ENCODE assay signal across 9 mouse cellular contexts in the genomic region with DNA sequence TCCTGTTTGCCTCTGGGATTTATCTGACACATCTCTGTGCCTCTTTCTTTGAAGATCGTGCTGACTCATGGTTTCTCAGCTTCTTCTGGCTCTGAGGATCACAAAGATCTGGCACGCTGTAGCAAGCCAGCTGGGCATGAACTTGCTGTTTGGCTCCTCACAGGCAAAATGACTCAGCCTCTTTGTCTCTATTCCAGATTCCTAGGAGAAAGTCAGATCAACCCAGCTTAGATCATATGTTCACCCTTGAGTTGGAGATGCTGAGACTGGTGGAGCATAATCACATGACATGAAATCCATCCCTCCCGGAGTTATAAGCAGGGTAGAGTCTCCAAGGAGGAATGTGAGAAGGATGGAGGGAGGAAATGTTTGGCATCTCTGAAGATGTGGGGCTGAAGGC. TPM values are rescaled to one million over a fixed set of nuclear protein-coding genes. Genes with fewer than 3 reads are reported as not detected.
DNase-seq lines count a peak whose midpoint lies in the region; ATAC-seq and TF ChIP-seq lines count a peak whose summit lies in the region.
"Had no signal": no experiment of that assay in that cellular context is flagged by ENCODE, and none has a peak within 500 bp of the region (broad histone marks: within the 10 kb centered on the region; RNA-seq: fewer than 3 reads in every experiment).

No protein-coding gene starts in this region.

- no peak overlapping the region for H3K9ac ChIP-seq in lung, postnatal 0 days (replicated peaks; ENCODE audit: low read depth)
- H3K9ac ChIP-seq in liver, embryonic 12.5 days = no peak overlapping the region

- no peaks in the 10 kb centered on the region for H3K9me3 ChIP-seq in lung, postnatal 0 days (ENCODE audit: low read length)
- H3K9me3 ChIP-seq in liver, embryonic 12.5 days (replicated peaks) = no peaks in the 10 kb centered on the region

- no peak overlapping the region for H3K27ac ChIP-seq in lung, postnatal 0 days (ENCODE audit: low read length)
- H3K27ac ChIP-seq in liver, embryonic 12.5 days = no peak overlapping the region

- H3K4me2 ChIP-seq in lung, postnatal 0 days (replicated peaks; ENCODE audit: low read depth, low read length) = no peak overlapping the region
- H3K4me2 ChIP-seq in liver, embryonic 12.5 days = no peak overlapping the region

- TF ChIP-seq CTCF in lung, postnatal 0 days (IDR thresholded peaks at IDR 0.05) = no peak

- peak; percentile 37 for ATAC-seq in lung, postnatal 0 days
- ATAC-seq in inflammation-experienced regulatory T-cells, adult 6 months = no peak
- no peak for ATAC-seq in liver, embryonic 12.5 days

- H3K36me3 ChIP-seq in lung, postnatal 0 days (ENCODE audit: insufficient read depth, low read length) = no peaks in the 10 kb centered on the region
- H3K36me3 ChIP-seq in liver, embryonic 12.5 days = no peaks in the 10 kb centered on the region

- DNase-seq in layer of hippocampus, postnatal 36 days = peak; percentile 11 to 23
- DNase-seq in layer of hippocampus, postnatal 25 days (ENCODE audit: extremely low spot score in 1 of 2, low spot score in 1 of 2) = no peak
- DNase-seq in adrenal gland, adult (ENCODE audit: inconsistent age in 2 of 2, low spot score in 1 of 2) = peak; percentile 80 to 88
- peak; percentile 94 for DNase-seq in fibroblast of lung, adult 2 months (ENCODE audit: low read depth)
- peak; percentile 34 for DNase-seq in lung, postnatal 0 days (ENCODE audit: low spot score)
- no peak for DNase-seq in c-Kit-positive CD71-positive TER-119-positive erythroid progenitor cells, embryonic 14.5 days (ENCODE audit: low spot score)

- H3K27me3 ChIP-seq in lung, postnatal 0 days (replicated peaks; ENCODE audit: insufficient read depth, low read length) = no peaks in the 10 kb centered on the region
- H3K27me3 ChIP-seq in liver, embryonic 12.5 days (replicated peaks) = no peaks in the 10 kb centered on the region

- no peak overlapping the region for H3K4me3 ChIP-seq in lung, postnatal 0 days (ENCODE audit: low read depth, low read length)
- H3K4me3 ChIP-seq in liver, embryonic 12.5 days = no peak overlapping the region
- H3K4me3 ChIP-seq: erythroblast, embryonic 14.5 days had no signal

- TF ChIP-seq EP300 in lung, postnatal 0 days (IDR thresholded peaks at IDR 0.05) = no peak

- 65% methylated on average over 3 of the region's 3 CpGs for WGBS in lung, postnatal 0 days
- 47% methylated on average over 3 of the region's 3 CpGs for WGBS in liver, embryonic 12.5 days (ENCODE audit: insufficient replicate concordance)

- no peaks in the 10 kb centered on the region for H3K4me1 ChIP-seq in lung, postnatal 0 days (ENCODE audit: insufficient read depth, low read depth, low read length)
- H3K4me1 ChIP-seq in liver, embryonic 12.5 days = no peaks in the 10 kb centered on the region

RNA-seq across cellular contexts. Expression of gene Akirin2, which starts 27.9 kb away (rescaled TPM):
- 100 to 1,000 TPM; 102 to 103 TPM for total RNA-seq in layer of hippocampus, postnatal 36 days (2021)
- 10 to 100 TPM; 94.3 to 99.4 TPM for total RNA-seq in layer of hippocampus, postnatal 25 days (2021)
- 45.5 and 46.2 TPM in 2 replicates for polyA plus RNA-seq in lung, postnatal 0 days (2015; fragmentation: Nextera tagmentation; extraction: Ambion mirVana)
- polyA plus RNA-seq in inflammation-experienced regulatory T-cells, adult 6 months (2017; shearing (Covaris generic)) = 10 to 100 TPM in 2 of 3 experiments, 1 to 10 TPM in 1; 9.2 to 14.9 (median 11.9) TPM
- polyA plus RNA-seq in liver, embryonic 12.5 days (2016; fragmentation: Nextera tagmentation; extraction: Ambion mirVana) = 48.1 and 48.8 TPM in 2 replicates

Comparison
In these comparisons a context has a peak if more than half of its experiments do, and no peak if none do; other contexts are left out.
1. DNase-seq: peak in layer of hippocampus, postnatal 36 days (2 of 2), adrenal gland, adult (2 of 2), fibroblast of lung, adult 2 months (single experiment) and lung, postnatal 0 days (single experiment); none in layer of hippocampus, postnatal 25 days (0 of 2) and c-Kit-positive CD71-positive TER-119-positive erythroid progenitor cells, embryonic 14.5 days (single experiment).